Mouse (Mus musculus): ENCODE measurements around the gene Hoxa7.

Hoxa7 gene

GRCm38 (mm10) chr6:52226569-52227257, 5.1 kb upstream of the Hoxa7 start:
- DNase-seq (ENCODE audit: low read depth in 2 of 2, low spot score in 2 of 2), result no peak

- DNase-seq (ENCODE audit: low read depth in 2 of 2, low spot score in 2 of 2), result no peak
These were observed 4.2 kb upstream of the Hoxa7 start for GRCm38 (mm10) chr6:52225612-52226568.

GRCm38 (mm10) chr6:52224895-52225611, 3.4 kb upstream of the Hoxa7 start:
- no peak for DNase-seq (ENCODE audit: low read depth in 2 of 2, low spot score in 2 of 2)

GRCm38 (mm10) chr6:52223939-52224760, 2.5 kb upstream of the Hoxa7 start:
- no peak for DNase-seq (ENCODE audit: low read depth in 2 of 2, low spot score in 2 of 2)

- no peak for DNase-seq (ENCODE audit: low read depth in 2 of 2, low spot score in 2 of 2)
These were observed 1.1 kb upstream of the Hoxa7 start for GRCm38 (mm10) chr6:52222729-52223128.

- DNase-seq (ENCODE audit: low read depth in 2 of 2, low spot score in 2 of 2), result no peak
These were observed 485 bp upstream of the Hoxa7 start for GRCm38 (mm10) chr6:52221993-52222685.

GRCm38 (mm10) chr6:52220865-52221310, 766 bp downstream of the Hoxa7 start:
- DNase-seq (ENCODE audit: low read depth in 2 of 2, low spot score in 2 of 2), result no peak

GRCm38 (mm10) chr6:52220003-52220864, 1.4 kb downstream of the Hoxa7 start:
- no peak for DNase-seq (ENCODE audit: low read depth in 2 of 2, low spot score in 2 of 2)

GRCm38 (mm10) chr6:52219234-52219942, 2.3 kb downstream of the Hoxa7 start:
- no peak for DNase-seq (ENCODE audit: low read depth in 2 of 2, low spot score in 2 of 2)

- no peak for DNase-seq (ENCODE audit: low read depth in 2 of 2, low spot score in 2 of 2)
These were observed 2.9 kb downstream of the Hoxa7 start for GRCm38 (mm10) chr6:52218643-52219215.

- no peak for DNase-seq (ENCODE audit: low read depth in 2 of 2, low spot score in 2 of 2)
These were observed 3.6 kb downstream of the Hoxa7 start for GRCm38 (mm10) chr6:52217895-52218642.

GRCm38 (mm10) chr6:52217459-52217768, 4.2 kb downstream of the Hoxa7 start:
- no peak for DNase-seq (ENCODE audit: low read depth in 2 of 2, low spot score in 2 of 2)

GRCm38 (mm10) chr6:52216691-52217458, 4.8 kb downstream of the Hoxa7 start:
- no peak for DNase-seq (ENCODE audit: low read depth in 2 of 2, low spot score in 2 of 2)

GRCm38 (mm10) chr6:52215771-52216535, 5.7 kb downstream of the Hoxa7 start:
- no peak for DNase-seq (ENCODE audit: low read depth in 2 of 2, low spot score in 2 of 2)

- no peak for DNase-seq (ENCODE audit: low read depth in 2 of 2, low spot score in 2 of 2)
These were observed 6.6 kb downstream of the Hoxa7 start for GRCm38 (mm10) chr6:52215070-52215469.

GRCm38 (mm10) chr6:52214271-52214670, 7.4 kb downstream of the Hoxa7 start:
- no peak for DNase-seq (ENCODE audit: low read depth in 2 of 2, low spot score in 2 of 2)

Measured in CD8-positive naive resting alpha-beta T cell, adult 2 months (primary cell).